Mouse (Mus musculus): ENCODE data around the gene Gpx8.

Gene Gpx8

DNA sequence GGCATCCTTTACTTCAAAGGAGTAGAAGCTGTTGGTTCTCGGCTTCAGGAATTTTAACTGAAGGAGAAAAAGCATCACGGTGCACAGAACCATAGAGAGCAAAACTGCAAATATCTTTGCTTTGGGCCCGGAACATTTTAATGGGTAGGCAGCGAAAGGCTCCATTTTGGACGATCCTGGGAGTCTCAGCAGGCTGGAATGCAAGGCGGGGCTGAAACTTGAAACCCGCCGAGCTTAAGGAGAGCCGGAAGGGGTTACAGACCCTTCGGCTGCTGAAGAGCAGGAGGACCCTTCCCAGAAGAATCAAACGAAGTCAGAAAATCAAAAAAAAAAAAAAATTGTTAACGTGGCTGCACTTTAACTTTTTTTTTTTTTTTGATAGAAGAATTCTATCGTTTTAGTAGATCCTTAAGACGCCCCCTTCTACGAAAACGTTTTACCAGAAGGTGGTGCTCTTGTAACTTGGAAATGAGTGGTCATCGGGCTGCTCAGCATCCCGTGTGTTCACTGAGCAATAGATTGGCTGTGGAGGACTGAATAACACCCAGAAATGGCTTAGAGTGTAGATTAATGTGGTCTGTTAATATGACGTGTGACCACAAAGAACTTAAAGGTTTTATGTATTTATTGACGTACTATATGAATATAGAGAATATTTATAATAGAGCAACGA, at the start of gene Gpx8:
Gpx8 (minus strand) TSS at position 200 of the 673 bp plus-strand sequence.
- peak; percentile 91 for ATAC-seq (ENCODE audit: low TSS enrichment)

DNA sequence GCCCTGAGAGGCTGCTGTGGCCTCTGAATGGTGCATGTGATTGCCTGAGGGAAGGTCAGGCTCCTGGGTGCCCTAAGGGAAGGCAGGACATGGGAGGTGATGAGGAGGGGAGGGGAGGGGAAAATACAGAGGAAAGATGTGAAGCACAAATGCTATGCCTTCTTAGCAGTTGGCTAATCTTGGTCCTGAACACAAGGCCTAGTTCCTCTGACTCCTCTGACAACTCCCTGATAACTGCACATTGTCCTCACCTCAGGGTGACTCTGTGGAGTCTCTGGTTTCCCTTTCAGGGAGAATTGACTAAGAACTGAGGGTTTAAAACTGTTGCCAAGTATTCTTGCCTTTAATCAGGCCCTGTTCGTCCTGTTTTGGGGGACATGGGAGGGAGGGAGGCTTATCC, 48.4 kb upstream of the Gpx8 start:
- ATAC-seq (ENCODE audit: low TSS enrichment) = no peak

DNA sequence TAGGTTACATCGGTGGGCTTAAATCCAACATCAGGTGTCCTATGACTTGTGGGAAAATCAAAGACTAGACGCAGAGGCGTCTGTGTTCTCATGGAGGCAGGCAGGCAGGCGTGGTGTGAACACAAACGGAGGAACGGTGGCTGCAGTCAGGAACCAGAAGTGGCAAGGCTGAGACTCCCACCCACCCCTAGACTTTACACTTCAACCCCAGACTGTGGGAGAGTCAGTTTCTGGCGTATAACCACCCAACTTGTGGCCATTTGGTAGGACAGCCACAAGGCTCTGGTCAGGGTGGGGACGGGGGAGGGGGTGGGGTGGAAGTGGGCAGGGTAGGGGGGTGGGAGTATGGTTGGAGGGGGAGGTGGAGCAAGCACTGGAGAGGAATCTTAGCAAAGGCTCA, 44.3 kb upstream of the Gpx8 start:
- no peak for ATAC-seq (ENCODE audit: low TSS enrichment)

DNA sequence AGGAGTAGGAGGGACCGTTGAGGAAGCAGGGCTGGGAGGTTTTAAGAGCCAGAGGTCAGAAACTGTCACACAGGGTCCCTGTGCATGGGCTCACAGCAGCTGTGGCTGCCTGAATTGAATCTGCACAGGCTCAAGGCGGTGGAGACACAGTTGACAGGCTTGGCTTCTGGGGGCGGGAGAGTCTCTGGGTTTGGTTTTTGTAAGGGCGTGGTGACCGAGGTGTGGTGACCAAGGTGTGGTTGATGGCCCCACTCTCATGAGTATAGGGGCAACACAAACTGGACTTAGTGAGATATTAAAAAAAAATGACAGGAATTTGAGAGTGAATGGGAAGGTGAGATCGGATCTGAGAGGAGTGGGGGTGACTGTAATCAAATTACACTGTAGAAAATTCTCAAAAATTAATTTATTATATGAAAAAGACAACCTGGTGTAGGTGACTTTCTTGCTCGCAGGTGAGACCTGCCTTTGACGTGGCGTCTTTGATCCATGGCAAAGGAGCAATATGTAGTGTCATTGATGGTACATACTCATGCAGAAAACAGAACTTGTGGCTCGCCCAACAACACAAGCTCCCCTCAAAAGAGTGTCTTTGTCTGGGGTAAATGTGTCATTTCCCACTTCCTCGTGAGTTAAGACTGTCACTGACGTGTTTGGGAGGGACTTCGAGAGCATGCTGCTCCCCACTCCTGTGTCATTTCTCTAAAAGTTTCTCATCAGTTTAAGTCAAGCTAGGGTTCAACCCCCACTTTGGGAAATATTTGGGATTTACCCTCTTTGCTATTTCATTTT, 41.2 kb upstream of the Gpx8 start:
- ATAC-seq (ENCODE audit: low TSS enrichment) = no peak

DNA sequence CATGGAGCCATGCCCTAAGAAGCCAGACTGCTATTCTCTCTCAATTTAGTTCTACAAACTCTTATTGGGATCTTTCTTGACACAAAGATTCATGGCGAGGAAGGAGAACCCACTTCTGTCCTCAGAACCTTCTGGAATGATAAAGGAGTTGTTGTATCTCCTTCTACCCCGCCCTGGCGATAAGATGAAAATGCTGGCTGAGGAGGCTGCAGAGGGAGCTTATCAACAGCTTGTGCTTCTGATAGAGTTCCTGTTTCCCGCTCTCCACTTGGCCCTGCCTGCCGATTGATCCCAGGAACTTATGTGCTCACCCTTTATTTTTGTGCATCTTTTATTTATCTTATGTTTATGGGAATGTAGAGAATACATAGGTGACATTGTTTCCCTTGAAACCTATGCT, 38.5 kb upstream of the Gpx8 start:
- ATAC-seq (ENCODE audit: low TSS enrichment) = no peak

DNA sequence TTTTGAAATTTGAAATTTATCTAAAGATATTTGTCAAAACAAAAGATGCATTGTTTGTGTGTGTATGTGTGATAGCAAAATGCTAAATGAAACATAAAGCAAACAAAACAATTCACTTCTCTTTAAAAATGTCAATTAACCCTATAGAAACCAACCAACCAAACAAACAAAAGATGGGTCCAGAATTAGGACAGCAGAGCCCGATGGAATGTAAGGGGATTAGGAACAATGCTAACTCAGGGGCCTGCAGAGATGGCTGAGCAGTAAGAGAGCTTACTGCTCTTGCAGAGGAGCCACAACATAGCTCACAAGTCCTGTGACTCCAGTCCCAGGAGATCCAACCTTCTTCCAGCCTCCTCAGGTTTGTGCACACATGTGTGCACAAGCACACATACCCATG, 35.9 kb upstream of the Gpx8 start:
- ATAC-seq (ENCODE audit: low TSS enrichment) = no peak

DNA sequence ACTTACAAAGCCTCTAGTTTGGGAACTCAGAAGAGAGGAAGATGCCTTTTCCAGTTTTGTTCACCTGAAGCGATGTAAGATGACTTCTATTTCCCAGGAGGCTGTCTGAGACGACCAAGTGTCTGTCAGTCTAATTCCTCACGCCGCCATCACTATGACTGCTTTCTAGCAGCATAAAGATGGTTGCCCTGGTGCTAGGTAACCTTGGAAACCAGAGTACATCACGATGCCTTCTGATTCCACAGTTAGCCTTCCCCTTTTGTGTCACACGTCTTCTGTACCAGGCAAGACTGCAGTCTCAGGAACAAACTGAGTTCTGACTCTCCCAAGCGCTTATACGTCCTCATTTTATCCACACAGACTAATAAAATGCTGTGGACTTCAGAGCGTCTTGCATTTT, 32.8 kb upstream of the Gpx8 start:
- no peak for ATAC-seq (ENCODE audit: low TSS enrichment)

DNA sequence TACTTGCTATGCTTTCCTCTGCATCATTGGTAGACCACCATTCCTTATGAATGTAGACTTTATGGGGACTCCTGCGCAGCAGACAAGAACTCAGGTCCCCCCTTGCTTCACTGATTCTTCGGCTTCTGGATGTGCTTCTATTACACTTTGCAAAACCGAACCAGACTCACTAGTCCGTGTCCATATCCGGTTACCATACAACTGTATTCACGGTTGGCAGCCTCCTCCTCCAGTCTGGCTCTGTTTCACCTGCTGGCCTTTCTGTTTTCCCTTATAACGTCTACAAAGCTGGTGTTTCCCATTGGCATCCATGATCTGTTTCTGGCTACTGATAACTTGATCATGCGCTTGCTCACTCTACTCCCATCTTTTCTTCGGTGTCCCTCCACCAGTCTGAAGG, 18.3 kb upstream of the Gpx8 start:
- no peak for ATAC-seq (ENCODE audit: low TSS enrichment)

DNA sequence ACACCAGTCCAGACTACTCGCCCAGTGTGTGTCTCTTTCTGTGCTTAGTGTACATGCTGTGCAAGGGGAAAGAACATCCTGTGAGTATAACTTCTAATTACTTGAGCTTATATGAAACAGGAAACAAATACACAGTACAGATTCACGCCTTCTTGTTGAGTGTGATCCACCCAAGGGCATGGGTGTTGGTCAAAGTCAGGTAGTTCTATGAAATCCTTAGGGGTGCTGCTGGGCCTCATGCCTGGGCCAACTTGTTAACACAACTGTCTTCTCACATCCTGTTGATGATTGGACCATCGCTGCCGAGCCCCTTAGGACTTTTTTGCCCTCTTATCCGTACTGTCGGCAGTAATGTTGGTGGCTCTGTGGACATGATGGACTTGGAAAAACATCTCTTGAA, 15.5 kb upstream of the Gpx8 start:
- no peak for ATAC-seq (ENCODE audit: low TSS enrichment)

DNA sequence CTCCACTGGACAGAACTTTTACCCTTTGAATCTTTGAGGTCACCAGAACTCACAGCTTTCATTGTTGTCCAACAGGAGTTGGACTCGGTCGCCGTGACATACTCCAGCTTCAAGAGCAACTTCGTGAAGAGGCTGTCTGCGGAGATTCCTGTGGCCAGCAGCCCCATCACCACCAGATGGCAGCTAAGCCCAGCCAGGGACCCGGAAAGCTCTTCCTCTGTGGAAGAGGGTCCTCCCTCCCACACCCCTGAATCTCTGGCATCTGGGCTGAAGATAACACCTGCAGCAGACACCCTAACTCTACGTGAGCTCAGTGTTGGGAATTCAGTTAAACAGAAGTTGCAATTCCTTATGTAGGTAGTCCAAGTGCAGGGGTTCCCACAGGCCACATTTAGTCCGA, 9.6 kb upstream of the Gpx8 start:
- ATAC-seq (ENCODE audit: low TSS enrichment) = 0 out of 2 replicates have a peak, but pooled peaks have one; percentile 52

DNA sequence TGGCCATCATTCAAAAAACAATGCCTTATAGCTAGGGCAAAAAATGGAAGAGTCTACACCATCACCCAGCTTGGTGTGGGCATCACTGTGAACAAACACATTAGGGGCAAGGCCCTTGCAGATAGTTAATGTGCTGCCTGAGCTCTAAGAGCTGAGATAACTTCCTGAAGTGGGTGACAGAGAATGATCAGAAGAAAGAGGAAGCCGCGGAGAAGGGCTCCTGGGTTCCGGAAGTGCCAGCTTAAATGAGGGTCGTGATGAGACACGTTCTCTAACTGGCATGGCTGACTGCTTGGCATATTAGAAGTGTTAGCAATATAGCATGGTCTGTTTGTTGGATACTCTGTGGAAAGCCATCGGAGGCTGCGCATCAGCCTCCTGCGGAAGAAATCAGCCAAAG, 8.0 kb upstream of the Gpx8 start:
- ATAC-seq (ENCODE audit: low TSS enrichment) = no peak

DNA sequence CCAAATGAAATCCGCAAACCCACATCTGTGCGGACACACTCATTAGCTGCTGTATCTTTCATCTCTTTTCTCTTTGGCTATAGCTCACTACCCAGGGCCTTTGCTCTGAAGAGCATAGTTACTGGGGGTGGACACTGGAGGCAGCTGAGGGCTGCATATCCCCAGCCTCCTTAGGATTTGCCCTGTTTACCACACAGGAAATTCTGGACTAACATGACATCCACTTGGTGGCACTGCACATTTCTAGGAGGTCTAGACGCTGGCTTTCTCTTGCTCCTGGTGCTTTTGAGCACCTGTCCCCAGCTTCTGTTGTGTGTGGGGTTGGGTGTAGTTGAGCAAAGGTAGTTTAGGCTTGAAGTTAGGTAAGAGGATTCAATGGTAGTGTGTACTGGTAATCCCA, 1.4 kb upstream of the Gpx8 start:
- ATAC-seq (ENCODE audit: low TSS enrichment) = 0 out of 2 replicates have a peak, but pooled peaks have one; percentile 45

DNA sequence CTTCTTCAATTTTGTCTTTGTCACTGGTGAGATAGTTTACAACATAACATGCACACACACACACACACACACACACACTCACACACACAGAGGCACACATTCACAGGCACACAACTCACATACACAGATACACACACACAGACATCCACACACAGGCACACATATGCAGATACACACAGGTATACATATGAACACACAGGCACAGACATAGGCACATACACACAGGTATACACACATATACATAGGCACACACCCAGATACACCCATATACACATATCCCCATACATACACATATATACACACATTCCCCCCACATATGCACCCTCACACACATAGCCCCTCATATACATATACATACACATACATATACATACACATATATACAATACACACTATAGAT, 808 bp upstream of the Gpx8 start:
- ATAC-seq (ENCODE audit: low TSS enrichment) = no peak

DNA sequence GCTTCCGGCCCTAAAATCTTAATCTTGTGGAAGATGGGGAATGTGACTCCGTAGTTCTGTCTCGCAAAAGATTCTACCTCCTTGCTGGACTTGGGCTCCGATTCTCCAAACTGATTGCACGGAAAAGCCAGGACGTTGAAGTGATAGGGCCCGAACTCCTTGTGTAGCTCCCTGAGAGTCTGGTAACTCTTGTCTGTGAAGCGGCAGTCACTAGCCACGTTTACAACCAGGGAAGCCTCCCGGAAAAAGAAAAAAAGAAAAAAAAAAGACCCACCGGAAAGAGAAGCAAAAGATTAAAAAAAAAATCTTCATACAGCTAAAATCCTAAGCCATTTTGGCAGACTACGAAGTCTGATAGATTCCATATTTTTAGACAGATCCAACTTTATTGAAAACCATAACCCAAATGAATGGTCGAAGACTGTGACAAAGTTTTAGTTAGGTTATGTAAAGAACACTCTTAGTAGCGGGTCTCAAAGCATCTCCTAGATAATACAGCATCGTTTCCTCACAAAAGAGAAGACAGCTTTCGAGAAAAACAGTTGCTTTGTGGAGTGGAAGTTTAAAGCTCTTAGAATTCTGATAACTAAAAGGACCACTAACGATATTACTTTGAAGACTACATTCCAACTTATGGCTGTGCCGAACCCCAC, 626 bp downstream of the Gpx8 start:
- no peak for ATAC-seq (ENCODE audit: low TSS enrichment)

DNA sequence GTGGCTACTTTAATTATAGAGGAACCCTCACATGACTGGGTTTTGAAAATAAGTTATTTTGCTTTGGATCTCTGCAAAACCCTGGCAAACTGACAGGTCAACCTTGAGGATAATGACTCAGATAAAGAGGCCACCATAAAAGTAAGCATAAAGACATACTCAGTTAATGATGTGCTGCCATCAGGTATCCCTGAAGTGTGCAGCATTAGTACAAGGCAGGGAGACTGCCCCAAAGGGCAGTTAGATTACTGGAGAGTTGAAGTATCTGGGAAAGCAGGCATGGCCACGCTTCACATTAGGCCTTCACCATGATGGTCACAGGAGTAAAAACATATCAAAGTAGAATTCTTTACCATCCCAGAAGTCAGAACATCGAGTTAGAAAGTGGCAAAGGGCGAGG, 1.3 kb downstream of the Gpx8 start:
- ATAC-seq (ENCODE audit: low TSS enrichment) = no peak

DNA sequence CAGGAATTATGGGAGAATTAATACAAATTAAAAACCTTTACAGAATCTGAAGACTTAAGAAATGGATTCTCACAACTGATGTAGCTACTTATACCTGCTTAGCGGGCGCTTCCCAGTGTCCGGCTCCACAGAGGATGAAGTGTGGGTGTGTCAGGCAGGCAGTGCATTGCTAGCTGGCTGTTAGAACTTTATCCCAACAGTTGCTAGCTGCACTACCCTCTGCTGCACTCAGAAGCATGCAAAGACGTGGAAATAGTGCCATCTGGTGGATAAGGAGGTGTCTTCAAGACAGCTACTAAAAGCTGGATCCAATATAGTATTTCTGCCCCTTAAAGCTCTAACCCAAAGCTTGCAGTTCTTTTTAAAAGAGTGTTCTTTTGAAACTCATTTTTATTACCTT, 10.4 kb downstream of the Gpx8 start:
- peak; percentile 85 for ATAC-seq (ENCODE audit: low TSS enrichment)

DNA sequence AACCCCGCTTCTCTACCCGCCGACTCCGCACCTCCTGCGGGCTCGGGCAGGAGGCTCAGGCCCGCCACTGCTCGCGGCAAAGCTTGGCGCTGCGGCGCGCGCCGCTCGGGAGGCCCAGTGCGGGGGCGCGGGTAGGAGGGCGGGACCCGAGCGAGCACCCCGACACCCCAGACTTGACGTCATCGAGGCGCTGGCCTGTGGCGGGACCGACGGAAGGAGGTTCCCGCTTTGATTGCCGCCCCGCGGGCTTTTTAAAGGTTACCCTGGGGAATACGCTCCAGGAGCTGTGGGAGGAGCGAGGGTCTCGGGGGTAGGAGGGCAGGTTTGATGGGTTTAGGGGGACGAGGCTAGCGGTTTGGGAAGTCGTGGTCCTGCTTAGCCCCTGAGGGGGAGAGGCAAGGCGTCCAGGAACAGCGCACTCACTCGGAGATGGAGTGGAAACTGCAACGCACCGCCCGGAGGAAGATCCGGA, 11.2 kb downstream of the Gpx8 start, which contains the start of gene Cdc20b:
Cdc20b (plus strand) TSS at position 162 of the 472 bp plus-strand sequence.
- ATAC-seq (ENCODE audit: low TSS enrichment) = peak; percentile 45; the same call in 1 of the 2 replicates

DNA sequence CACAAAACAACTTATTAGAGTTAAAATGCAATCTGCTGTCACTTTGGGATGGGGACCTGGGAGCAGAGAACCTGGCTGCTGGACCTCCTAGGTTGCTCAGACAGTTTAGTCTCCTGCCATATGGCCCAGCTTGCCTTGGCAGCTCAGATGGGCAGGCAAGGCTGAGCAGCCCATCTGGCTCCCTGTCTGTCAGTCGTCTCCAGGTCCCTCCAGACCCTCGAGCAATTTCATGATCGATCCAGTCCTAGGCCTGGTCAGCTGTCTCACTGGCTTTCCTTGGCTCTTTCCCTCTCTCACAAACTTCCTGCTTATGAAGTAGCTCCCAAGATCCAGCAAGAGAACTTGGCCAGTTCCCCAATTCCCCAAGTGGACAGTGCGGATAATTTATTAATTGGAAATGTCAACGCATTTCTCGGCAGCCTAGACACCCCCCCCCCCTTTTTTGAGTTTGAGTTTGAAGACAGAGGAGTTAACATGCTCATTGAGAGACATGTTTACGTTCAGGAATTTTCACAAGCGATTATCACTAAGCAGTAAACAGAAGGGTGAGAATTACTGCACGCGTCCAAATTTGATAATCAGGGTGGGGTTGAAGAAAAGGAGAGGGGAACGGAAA, 11.8 kb downstream of the Gpx8 start:
- ATAC-seq (ENCODE audit: low TSS enrichment) = no peak

DNA sequence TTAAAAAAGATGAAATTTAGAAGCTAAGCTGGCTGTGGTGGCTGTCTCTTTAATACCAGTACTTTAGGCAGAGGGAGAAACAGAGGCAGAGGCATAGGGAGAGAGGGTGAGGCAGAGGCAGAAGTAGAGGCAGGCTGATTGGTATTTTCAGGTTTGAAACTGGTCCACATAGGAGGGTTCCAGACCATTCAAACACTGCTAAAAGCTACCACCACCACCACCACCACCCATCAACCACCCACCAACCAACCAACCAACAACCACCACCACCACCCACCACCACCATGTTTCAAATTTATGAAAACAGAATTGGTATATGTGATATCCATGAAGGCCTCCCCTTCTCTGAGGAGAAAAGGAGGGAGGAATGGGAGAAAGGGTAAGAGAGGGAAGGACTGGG, 13.4 kb downstream of the Gpx8 start:
- no peak for ATAC-seq (ENCODE audit: low TSS enrichment)

DNA sequence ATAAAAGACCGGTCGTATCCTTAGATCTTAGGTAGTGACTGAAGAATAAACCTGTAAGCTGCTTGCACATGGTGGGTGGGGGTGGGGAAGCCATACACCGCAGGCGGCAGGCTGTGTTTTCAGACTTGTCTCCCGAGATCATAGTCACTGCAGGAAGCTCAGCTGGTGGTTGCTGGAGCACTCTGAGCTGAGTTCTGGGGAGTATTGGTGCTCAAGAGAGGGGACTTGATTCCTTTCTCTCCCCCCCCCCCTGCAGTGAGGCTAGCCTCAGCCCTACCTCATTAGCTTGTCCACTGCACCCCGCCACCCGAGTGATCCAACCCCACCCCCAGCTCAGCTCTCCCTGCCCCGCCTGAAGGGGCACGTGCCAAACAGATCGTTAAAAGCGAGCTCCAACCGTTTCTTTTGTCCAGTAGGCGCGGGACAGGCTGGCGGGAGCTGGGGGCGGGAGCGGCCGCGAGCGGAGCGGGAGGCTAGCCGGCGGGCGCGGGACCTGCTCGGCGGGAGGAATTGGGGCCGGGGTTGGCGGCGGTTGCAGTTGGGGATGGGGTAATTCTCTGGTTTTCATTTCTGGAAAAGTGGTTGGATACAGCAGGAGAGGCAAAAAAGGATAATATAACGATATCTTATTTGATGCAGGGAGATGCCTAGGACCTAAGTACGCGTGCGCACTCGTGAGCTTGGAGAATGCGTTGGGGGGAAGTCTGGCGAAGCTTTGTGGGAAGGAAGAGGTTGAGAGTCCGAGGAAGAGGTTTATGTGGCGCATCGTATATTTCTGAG, 14.2 kb downstream of the Gpx8 start:
- ATAC-seq (ENCODE audit: low TSS enrichment) = peak; percentile 47; the same call in 1 of the 2 replicates

DNA sequence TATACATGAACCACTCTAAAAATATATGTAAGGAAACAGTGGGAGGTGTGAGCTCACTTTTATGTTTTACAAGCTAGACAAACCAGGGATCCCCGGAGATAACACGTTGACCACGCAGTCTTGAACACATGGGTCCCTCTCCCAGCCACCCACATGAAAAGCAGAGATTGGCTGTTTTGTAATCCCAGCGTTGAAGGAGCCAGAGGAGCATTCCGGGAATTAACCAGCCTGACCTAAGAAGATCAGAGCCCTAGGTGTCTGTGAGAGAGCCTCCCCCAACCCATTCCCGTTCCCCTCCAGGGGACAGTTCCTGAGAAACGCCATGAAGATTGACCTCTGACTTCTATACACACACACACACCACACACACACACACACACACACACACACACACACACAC, 14.9 kb downstream of the Gpx8 start:
- peak; percentile 51 for ATAC-seq (ENCODE audit: low TSS enrichment)

All from frontal cortex, adult (tissue).